Comparison of ENCODE assay signal across 11 mouse cellular contexts in genomic region chr16:41965636-41966035, GRCm38 (mm10).
"Had no signal": no experiment of that assay in that cellular context is flagged by ENCODE, and none has a peak within 500 bp of the region (broad histone marks: within the 10 kb centered on the region; RNA-seq: fewer than 3 reads in every experiment).

No protein-coding gene starts in this region.

- DNase-seq: liver, embryonic 13.5 days; liver, postnatal 0 days; lung, adult 2 months; lung, postnatal 14 days; lung, postnatal 36 days; midbrain, embryonic 14.5 days; thymus, adult 18-20 months; thymus, postnatal 14 days; thymus, postnatal 36 days had no signal

- ATAC-seq: liver, postnatal 0 days; lung, postnatal 0 days; midbrain, embryonic 16.5 days had no signal
